Mouse (Mus musculus) hindbrain, embryonic 12.5 days (tissue): ENCODE measurements at regions not wholly inside any gene's neighbourhood (a gene's known extent, or its start where the extent isn't known, plus 50 kb on each side); places are given as distances from the start of the nearest gene placed in this dataset.

Experiments used
- ATAC-seq: fragments of 200-750 bp; cut with Nextera tagmentation; 2 replicates; pipeline ENCODE4 v1.8.0; 2017; ENCODE audit warnings: moderate TSS enrichment; ENCODE audit not compliant: low FRiP score
- H3K27ac ChIP-seq: fragments of 300-500 bp; sonication (generic); 2 replicates; pipeline ENCODE4 v1.5.1; 2016; ENCODE audit warnings: mild to moderate bottlenecking
- H3K27me3 ChIP-seq: fragments of 300-500 bp; sonication (generic); 2 replicates; pipeline ENCODE4 v1.6.1; 2016; ENCODE audit warnings: mild to moderate bottlenecking
- H3K36me3 ChIP-seq: fragments of 300-500 bp; sonication (generic); 2 replicates; pipeline ENCODE4 v1.6.1; 2016; ENCODE audit warnings: mild to moderate bottlenecking
- H3K4me1 ChIP-seq: fragments of 300-500 bp; sonication (generic); 2 replicates; pipeline ENCODE4 v1.6.1; 2016
- H3K4me2 ChIP-seq: fragments of 300-500 bp; sonication (generic); replicated peaks from 2 replicates; pipeline ENCODE4 v1.6.1; 2016; ENCODE audit warnings: mild to moderate bottlenecking
- H3K4me3 ChIP-seq: fragments of 300-500 bp; sonication (generic); 2 replicates; pipeline ENCODE4 v1.5.1; 2016; ENCODE audit warnings: mild to moderate bottlenecking
- H3K9ac ChIP-seq: fragments of 300-500 bp; sonication (generic); 2 replicates; pipeline ENCODE4 v1.6.1; 2016; ENCODE audit warnings: mild to moderate bottlenecking, moderate library complexity
- H3K9me3 ChIP-seq: fragments of 300-500 bp; sonication (generic); replicated peaks from 2 replicates; pipeline ENCODE4 v1.6.1; 2016; ENCODE audit warnings: mild to moderate bottlenecking
- WGBS: fragments of 180-500 bp; shearing (Covaris S2); methylation state at CpG from one replicate; pipeline ENCODE4 v1.1.7; 2016; 5-methylcytosine and 5-hydroxymethylcytosine counted together

- no peak overlapping the region for H3K4me3 ChIP-seq
- no peak overlapping the region for H3K4me2 ChIP-seq
- H3K27me3 ChIP-seq: no peaks in the 10 kb centered on the region
- H3K9ac ChIP-seq: no peak overlapping the region
- no peaks in the 10 kb centered on the region for H3K36me3 ChIP-seq
- ATAC-seq: no peak
- no peaks in the 10 kb centered on the region for H3K4me1 ChIP-seq
- no peaks in the 10 kb centered on the region for H3K9me3 ChIP-seq
- no peak overlapping the region for H3K27ac ChIP-seq
- WGBS: 80% methylated on average over 1 of the region's 1 CpGs
Observed at GRCm38 (mm10) chr2:147269171-147269570, 75.1 kb upstream of the Nkx2-2 start.

GRCm38 (mm10) chr2:147267901-147268300 is 73.9 kb upstream of the Nkx2-2 start:
- WGBS: 86% methylated on average over 5 of the region's 5 CpGs
- no peak for ATAC-seq
- H3K36me3 ChIP-seq: no peaks in the 10 kb centered on the region

GRCm38 (mm10) chr2:147267257-147267656 is 73.2 kb upstream of the Nkx2-2 start:
- no peak overlapping the region for H3K4me2 ChIP-seq
- H3K9ac ChIP-seq: no peak overlapping the region
- H3K27ac ChIP-seq: no peak overlapping the region
- WGBS: 89% methylated on average over 3 of the region's 3 CpGs
- H3K27me3 ChIP-seq: no peaks in the 10 kb centered on the region
- H3K4me1 ChIP-seq: no peaks in the 10 kb centered on the region
- H3K4me3 ChIP-seq: no peak overlapping the region
- no peak for ATAC-seq
- no peaks in the 10 kb centered on the region for H3K9me3 ChIP-seq
- H3K36me3 ChIP-seq: no peaks in the 10 kb centered on the region

More at GRCm38 (mm10) chr2:147267901-147268300, 73.9 kb upstream of the Nkx2-2 start:
- Histone ChIP-seq H3K9ac (no peak overlapping the region), H3K4me1 (no peaks in the 10 kb centered on the region), H3K4me2 (no peak overlapping the region), H3K27ac (no peak overlapping the region), H3K9me3 (no peaks in the 10 kb centered on the region), H3K4me3 (no peak overlapping the region), H3K27me3 (no peaks in the 10 kb centered on the region)

GRCm38 (mm10) chr2:147256696-147257095 is 62.7 kb upstream of the Nkx2-2 start:
- H3K9me3 ChIP-seq: no peaks in the 10 kb centered on the region
- no peak for ATAC-seq
- H3K4me3 ChIP-seq: no peak overlapping the region
- no peak overlapping the region for H3K27ac ChIP-seq
- H3K9ac ChIP-seq: no peak overlapping the region
- H3K36me3 ChIP-seq: no peaks in the 10 kb centered on the region
- 13% methylated on average over 6 of the region's 6 CpGs for WGBS
- H3K4me2 ChIP-seq: no peak overlapping the region
- peaks cover 14% of the 10 kb centered on the region for H3K27me3 ChIP-seq
- no peaks in the 10 kb centered on the region for H3K4me1 ChIP-seq

GRCm38 (mm10) chr2:147254944-147255343 is 60.9 kb upstream of the Nkx2-2 start:
- WGBS: 72% methylated on average over 3 of the region's 3 CpGs
- no peaks in the 10 kb centered on the region for H3K4me1 ChIP-seq
- H3K9me3 ChIP-seq: no peaks in the 10 kb centered on the region
- peaks cover 19% of the 10 kb centered on the region for H3K27me3 ChIP-seq
- H3K27ac ChIP-seq: no peak overlapping the region
- no peak overlapping the region for H3K9ac ChIP-seq
- no peaks in the 10 kb centered on the region for H3K36me3 ChIP-seq
- no peak overlapping the region for H3K4me2 ChIP-seq
- ATAC-seq: no peak
- no peak overlapping the region for H3K4me3 ChIP-seq

- 37% methylated on average over 5 of the region's 5 CpGs for WGBS
Observed at GRCm38 (mm10) chr2:147254137-147254536, 60.1 kb upstream of the Nkx2-2 start.

GRCm38 (mm10) chr2:147247981-147248514 is 54.0 kb upstream of the Nkx2-2 start:
- Histone ChIP-seq H3K4me3 (no peak overlapping the region), H3K9me3 (no peaks in the 10 kb centered on the region), H3K36me3 (no peaks in the 10 kb centered on the region), H3K9ac (no peak overlapping the region), H3K27ac (no peak overlapping the region), H3K27me3 (peaks cover 20% of the 10 kb centered on the region; the same call in 1 of the 2 replicates), H3K4me2 (no peak overlapping the region), H3K4me1 (no peaks in the 10 kb centered on the region)
- WGBS: 77% methylated on average over 6 of the region's 6 CpGs
- no peak for ATAC-seq

More at GRCm38 (mm10) chr2:147254137-147254536, 60.1 kb upstream of the Nkx2-2 start:
- H3K4me1 ChIP-seq: no peaks in the 10 kb centered on the region
- no peak overlapping the region for H3K27ac ChIP-seq
- H3K9ac ChIP-seq: no peak overlapping the region
- no peak overlapping the region for H3K4me3 ChIP-seq
- no peak overlapping the region for H3K4me2 ChIP-seq
- no peaks in the 10 kb centered on the region for H3K9me3 ChIP-seq
- ATAC-seq: no peak
- peaks cover 19% of the 10 kb centered on the region for H3K27me3 ChIP-seq
- H3K36me3 ChIP-seq: no peaks in the 10 kb centered on the region

GRCm38 (mm10) chr2:147247238-147247637 is 53.2 kb upstream of the Nkx2-2 start:
- peaks cover 20% of the 10 kb centered on the region; the same call in 1 of the 2 replicates for H3K27me3 ChIP-seq
- no peaks in the 10 kb centered on the region for H3K4me1 ChIP-seq
- ATAC-seq: no peak
- no peak overlapping the region for H3K27ac ChIP-seq
- H3K36me3 ChIP-seq: no peaks in the 10 kb centered on the region
- no peak overlapping the region for H3K4me3 ChIP-seq
- 77% methylated on average over 8 of the region's 8 CpGs for WGBS
- no peak overlapping the region for H3K4me2 ChIP-seq
- H3K9ac ChIP-seq: no peak overlapping the region
- H3K9me3 ChIP-seq: no peaks in the 10 kb centered on the region

- no peak overlapping the region for H3K4me2 ChIP-seq
- WGBS: 94% methylated on average over 1 of the region's 1 CpGs
- no peak overlapping the region for H3K4me3 ChIP-seq
- H3K4me1 ChIP-seq: no peaks in the 10 kb centered on the region
- no peak overlapping the region for H3K27ac ChIP-seq
- no peaks in the 10 kb centered on the region for H3K36me3 ChIP-seq
- H3K27me3 ChIP-seq: peaks cover 14% of the 10 kb centered on the region; the same call in 1 of the 2 replicates
- no peak for ATAC-seq
- no peak overlapping the region for H3K9ac ChIP-seq
- no peaks in the 10 kb centered on the region for H3K9me3 ChIP-seq
Observed at GRCm38 (mm10) chr2:147244406-147244805, 50.4 kb upstream of the Nkx2-2 start.
